Mouse (Mus musculus): ENCODE measurements around the gene Sgcb.

DNA sequence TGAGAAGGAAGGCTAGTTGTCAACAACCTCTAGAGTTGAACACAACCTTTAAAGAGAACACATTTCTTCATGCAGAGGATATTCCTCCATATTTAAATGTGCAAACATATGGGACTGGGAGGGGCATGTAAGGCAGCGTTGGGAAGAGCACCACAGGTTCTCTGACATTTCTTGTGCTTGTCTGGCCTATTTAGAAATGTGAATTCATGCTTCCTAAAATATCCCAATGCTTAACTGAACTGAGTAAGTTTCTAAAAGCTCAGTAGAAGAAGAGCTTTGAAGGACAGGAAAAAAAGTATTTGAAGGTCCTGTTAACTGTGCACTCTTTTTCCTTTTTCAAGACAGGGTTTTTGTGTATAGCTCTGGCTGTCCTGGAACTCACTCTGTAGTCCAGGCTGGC, 28.6 kb downstream of the Sgcb start:
- TF ChIP-seq CTCF (IDR thresholded peaks at IDR 0.05; ENCODE audit: low read depth) (no peak), EP300 (IDR thresholded peaks at IDR 0.05; ENCODE audit: low read depth) (no peak)

Measured in heart, postnatal 0 days (tissue).